8 mouse cellular contexts compared by ENCODE assay signal in genomic region chr19:46572548-46572947, GRCm38 (mm10). TPM values are rescaled to one million over a fixed set of nuclear protein-coding genes. Genes with fewer than 3 reads are reported as not detected.
DNase-seq lines count a peak whose midpoint lies in the region; ATAC-seq and TF ChIP-seq lines count a peak whose summit lies in the region.

No protein-coding gene starts in this region.

- WGBS in heart, embryonic 14.5 days = under 1% methylated on average over 17 of the region's 17 CpGs
- under 1% methylated on average over 17 of the region's 17 CpGs for WGBS in forebrain, postnatal 0 days
- 0% methylated on average over 17 of the region's 17 CpGs for WGBS in liver, postnatal 0 days (ENCODE audit: insufficient replicate concordance)

- DNase-seq in heart, adult 11 months = no peak
- no peak for DNase-seq in Patski (ENCODE audit: low read depth, low spot score)
- no peak for DNase-seq in forebrain, postnatal 0 days
- no peak for DNase-seq in liver, postnatal 0 days
- DNase-seq in urinary bladder, postnatal 25 days (ENCODE audit: low spot score) = no peak
- DNase-seq in right cerebral cortex, postnatal 10 days (ENCODE audit: low spot score in 2 of 2) = no peak

- no peaks in the 10 kb centered on the region for H3K36me3 ChIP-seq in heart, embryonic 14.5 days (ENCODE audit: control insufficient read depth, insufficient read depth, low read length)
- no peaks in the 10 kb centered on the region for H3K36me3 ChIP-seq in forebrain, postnatal 0 days (ENCODE audit: insufficient read depth)
- H3K36me3 ChIP-seq in liver, postnatal 0 days (replicated peaks; ENCODE audit: insufficient read depth, low read length) = no peaks in the 10 kb centered on the region

- peak overlapping the region; percentile 83 for H3K4me2 ChIP-seq in heart, embryonic 14.5 days (ENCODE audit: low read length)
- H3K4me2 ChIP-seq in forebrain, postnatal 0 days (ENCODE audit: low read depth) = peak overlapping the region; percentile 58
- H3K4me2 ChIP-seq in liver, postnatal 0 days (ENCODE audit: low read depth, low read length) = peak overlapping the region; percentile 98

- POLR2A ChIA-PET in Patski (lab: Charles Lee) = interaction anchor here (0.6 kb wide), 1 partner anchor 167 kb away, joined by 3 read pairs; no protein-coding TSS in a partner anchor

- CTCF ChIA-PET in Patski (lab: Charles Lee) = interaction anchor here (0.8 to 1.5 kb wide), 4 partner anchors 16 to 119 kb away, joined by 3 to 4 read pairs (median 3); no protein-coding TSS in a partner anchor

- peak overlapping the region; percentile 55 to 56 for H3K27ac ChIP-seq in heart, embryonic 14.5 days (replicated peaks in 1 of 2; ENCODE audit: control insufficient read depth in 1 of 2, insufficient read depth in 1 of 2, low read depth in 2 of 2, low read length in 2 of 2)
- H3K27ac ChIP-seq in forebrain, postnatal 0 days (ENCODE audit: low read depth, low read length) = peak overlapping the region; percentile 78
- peak overlapping the region; percentile 49 for H3K27ac ChIP-seq in liver, postnatal 0 days (ENCODE audit: low read depth)

- no peak for TF ChIP-seq EP300 in liver, postnatal 0 days (IDR thresholded peaks at IDR 0.05; ENCODE audit: low read depth)

- ATAC-seq in heart, embryonic 14.5 days (ENCODE audit: insufficient number of reproducible peaks, insufficient read depth, low FRiP score, low read depth) = peak; percentile 4; the same call in 1 of the 2 replicates
- ATAC-seq in Patski = peak; percentile 59
- peak; percentile 42; the same call in 1 of the 2 replicates for ATAC-seq in forebrain, postnatal 0 days
- ATAC-seq in liver, postnatal 0 days = peak; percentile 6
- no peak; the same call in 1 of the 2 replicates for ATAC-seq in monocyte, adult 5-6 weeks (replicated peaks; ENCODE audit: insufficient number of reproducible peaks, low FRiP score, low TSS enrichment, poor library complexity, severe bottlenecking)

- peak overlapping the region; percentile 81 for H3K9ac ChIP-seq in heart, embryonic 14.5 days (ENCODE audit: low read length)
- peak overlapping the region; percentile 73 for H3K9ac ChIP-seq in forebrain, postnatal 0 days
- peak overlapping the region; percentile 66 for H3K9ac ChIP-seq in liver, postnatal 0 days (replicated peaks)

- peaks cover 0 to 12% of the 10 kb centered on the region in 2 experiments; a peak in 2 of 4 replicates for H3K4me1 ChIP-seq in heart, embryonic 14.5 days (ENCODE audit: control insufficient read depth in 2 of 2, insufficient read depth in 2 of 2, low read length in 2 of 2)
- peaks cover 8% of the 10 kb centered on the region; the same call in 1 of the 2 replicates for H3K4me1 ChIP-seq in forebrain, postnatal 0 days (ENCODE audit: insufficient read depth)
- peaks cover 13% of the 10 kb centered on the region; the same call in 1 of the 2 replicates for H3K4me1 ChIP-seq in liver, postnatal 0 days (ENCODE audit: insufficient read depth)

- H3K4me3 ChIP-seq in heart, embryonic 14.5 days (ENCODE audit: control insufficient read depth in 1 of 2, insufficient read depth in 1 of 2, low read depth in 1 of 2, low read length in 2 of 2) = peak overlapping the region; percentile 88 to 90
- peak overlapping the region; percentile 62 for H3K4me3 ChIP-seq in forebrain, postnatal 0 days (ENCODE audit: low read depth, low read length)
- peak overlapping the region; percentile 70 for H3K4me3 ChIP-seq in liver, postnatal 0 days (ENCODE audit: low read depth, low read length)

- H3K27me3 ChIP-seq in heart, embryonic 14.5 days (ENCODE audit: control insufficient read depth, insufficient read depth, low read length) = no peaks in the 10 kb centered on the region
- H3K27me3 ChIP-seq in Patski = no peaks in the 10 kb centered on the region
- H3K27me3 ChIP-seq in forebrain, postnatal 0 days (ENCODE audit: insufficient read depth, low read length) = no peaks in the 10 kb centered on the region
- H3K27me3 ChIP-seq in liver, postnatal 0 days (ENCODE audit: insufficient read depth, low read length) = no peaks in the 10 kb centered on the region

- no peaks in the 10 kb centered on the region for H3K9me3 ChIP-seq in heart, embryonic 14.5 days (ENCODE audit: control insufficient read depth, low read length)
- no peaks in the 10 kb centered on the region for H3K9me3 ChIP-seq in forebrain, postnatal 0 days (ENCODE audit: low read length)
- no peaks in the 10 kb centered on the region for H3K9me3 ChIP-seq in liver, postnatal 0 days (ENCODE audit: low read length)

- in situ Hi-C loops in Patski (cut with MboI; ENCODE audit: low pct_unique_long_range_greater_than_20kb) = no loop called here

- TF ChIP-seq CTCF in Patski (IDR thresholded peaks at IDR 0.05) = no peak
- TF ChIP-seq CTCF in forebrain, postnatal 0 days (IDR thresholded peaks at IDR 0.05; ENCODE audit: low read depth) = no peak
- TF ChIP-seq CTCF in liver, postnatal 0 days (IDR thresholded peaks at IDR 0.05; ENCODE audit: low read depth) = no peak

RNA-seq across cellular contexts. Expression of gene Arl3, which starts 0.5 kb away (rescaled TPM):
- polyA plus RNA-seq in heart, embryonic 14.5 days (2014; fragmentation: Nextera tagmentation; extraction: Ambion mirVana) = 54.4 and 72.5 TPM in 2 replicates
- 187 TPM for polyA plus RNA-seq in Patski (2021)
- 98.1 and 138 TPM in 2 replicates for total RNA-seq in forebrain, postnatal 0 days (2014; rRNA removed)
- polyA plus RNA-seq in forebrain, postnatal 0 days (2015; fragmentation: Nextera tagmentation; extraction: Ambion mirVana) = 184 and 202 TPM in 2 replicates
- polyA plus RNA-seq in liver, postnatal 0 days (2015; fragmentation: Nextera tagmentation; extraction: Ambion mirVana) = 17.0 and 17.1 TPM in 2 replicates
- total RNA-seq in monocyte, adult 5-6 weeks (2017) = 7.1 to 26.2 TPM (median 18.2 TPM) in 3 replicates

RNA-seq across cellular contexts. Expression of gene Sfxn2, which starts 0.6 kb away (rescaled TPM):
- 8.0 and 8.8 TPM in 2 replicates for polyA plus RNA-seq in heart, embryonic 14.5 days (2014; fragmentation: Nextera tagmentation; extraction: Ambion mirVana)
- polyA plus RNA-seq in Patski (2021) = 9.3 TPM
- 8.0 and 12.6 TPM in 2 replicates for total RNA-seq in forebrain, postnatal 0 days (2014; rRNA removed)
- 8.2 and 10.6 TPM in 2 replicates for polyA plus RNA-seq in forebrain, postnatal 0 days (2015; fragmentation: Nextera tagmentation; extraction: Ambion mirVana)
- polyA plus RNA-seq in liver, postnatal 0 days (2015; fragmentation: Nextera tagmentation; extraction: Ambion mirVana) = 63.0 and 63.4 TPM in 2 replicates
- total RNA-seq in monocyte, adult 5-6 weeks (2017) = 8.9 to 11.1 TPM (median 10.2 TPM) in 3 replicates

RNA-seq across cellular contexts. Expression of gene Wbp1l, which starts 26.3 kb away (rescaled TPM):
- polyA plus RNA-seq in heart, embryonic 14.5 days (2014; fragmentation: Nextera tagmentation; extraction: Ambion mirVana) = 48.8 and 49.3 TPM in 2 replicates
- polyA plus RNA-seq in Patski (2021) = 73.3 TPM
- total RNA-seq in forebrain, postnatal 0 days (2014; rRNA removed) = 32.6 and 37.0 TPM in 2 replicates
- polyA plus RNA-seq in forebrain, postnatal 0 days (2015; fragmentation: Nextera tagmentation; extraction: Ambion mirVana) = 16.4 and 25.4 TPM in 2 replicates
- 40.4 and 48.8 TPM in 2 replicates for polyA plus RNA-seq in liver, postnatal 0 days (2015; fragmentation: Nextera tagmentation; extraction: Ambion mirVana)
- 45.5 to 72.9 TPM (median 56.5 TPM) in 3 replicates for total RNA-seq in monocyte, adult 5-6 weeks (2017)
